ENCODE assay signal across 9 mouse cellular contexts in the genomic region with DNA sequence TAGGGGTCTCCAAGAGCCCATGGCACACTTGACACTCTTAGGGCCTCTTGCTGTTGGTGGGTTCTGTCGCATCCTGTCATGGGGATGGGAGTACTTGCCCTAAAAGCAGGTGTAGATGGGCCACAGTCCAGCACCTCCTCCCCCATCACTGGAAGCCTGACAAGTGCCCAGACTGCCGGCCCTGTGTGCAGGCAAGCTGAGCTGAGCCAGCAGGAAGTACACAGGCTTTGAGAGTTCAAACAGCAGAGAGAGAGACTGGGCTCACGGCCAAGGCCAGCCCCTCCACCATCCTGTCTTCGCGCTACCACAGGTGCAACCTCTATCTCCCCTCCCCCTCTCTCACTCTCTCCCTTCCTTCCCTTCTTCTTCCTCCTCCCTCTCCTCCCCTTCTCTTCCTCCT. TPM values are rescaled to one million over a fixed set of nuclear protein-coding genes. Genes with fewer than 3 reads are reported as not detected.
DNase-seq lines count a peak whose midpoint lies in the region; ATAC-seq and TF ChIP-seq lines count a peak whose summit lies in the region.
"Had no signal": no experiment of that assay in that cellular context is flagged by ENCODE, and none has a peak within 500 bp of the region (broad histone marks: within the 10 kb centered on the region; RNA-seq: fewer than 3 reads in every experiment).

No protein-coding gene starts in this region.

- no peak overlapping the region for H3K9ac ChIP-seq in intestine, embryonic 14.5 days (ENCODE audit: low read length)
- H3K9ac ChIP-seq in liver, postnatal 0 days (replicated peaks): no peak overlapping the region
- no peak overlapping the region for H3K9ac ChIP-seq in stomach, embryonic 15.5 days
- H3K9ac ChIP-seq: neural tube, embryonic 13.5 days had no signal

- no peak overlapping the region for H3K4me3 ChIP-seq in intestine, embryonic 14.5 days (ENCODE audit: low read depth, low read length)
- no peak overlapping the region for H3K4me3 ChIP-seq in liver, postnatal 0 days (ENCODE audit: low read depth, low read length)
- H3K4me3 ChIP-seq in stomach, embryonic 15.5 days (replicated peaks): no peak overlapping the region
- H3K4me3 ChIP-seq: neural tube, embryonic 13.5 days had no signal

- no peaks in the 10 kb centered on the region for H3K9me3 ChIP-seq in intestine, embryonic 14.5 days (ENCODE audit: control insufficient read depth, low read length)
- H3K9me3 ChIP-seq in liver, postnatal 0 days (ENCODE audit: low read length): no peaks in the 10 kb centered on the region; the same call in 1 of the 2 replicates
- H3K9me3 ChIP-seq in stomach, embryonic 15.5 days: no peaks in the 10 kb centered on the region
- H3K9me3 ChIP-seq: neural tube, embryonic 13.5 days had no signal

- TF ChIP-seq CTCF in liver, postnatal 0 days (IDR thresholded peaks at IDR 0.05; ENCODE audit: low read depth): no peak

- TF ChIP-seq EP300 in liver, postnatal 0 days (IDR thresholded peaks at IDR 0.05; ENCODE audit: low read depth): no peak

- WGBS in intestine, embryonic 14.5 days: 14% methylated on average over 5 of the region's 5 CpGs
- WGBS in liver, postnatal 0 days (ENCODE audit: insufficient replicate concordance): 11% methylated on average over 5 of the region's 5 CpGs
- WGBS in stomach, embryonic 15.5 days: 18% methylated on average over 5 of the region's 5 CpGs

- peak; percentile 66; the same call in 1 of the 2 replicates for ATAC-seq in intestine, embryonic 14.5 days (replicated peaks; ENCODE audit: low FRiP score, low TSS enrichment, low read depth)
- ATAC-seq in liver, postnatal 0 days: peak; percentile 57; the same call in 1 of the 2 replicates
- peak; percentile 81; the same call in 1 of the 2 replicates for ATAC-seq in stomach, embryonic 15.5 days (ENCODE audit: insufficient read depth, low FRiP score, low read depth)
- no peak for ATAC-seq in cerebellum, adult (ENCODE audit: insufficient number of reproducible peaks, low FRiP score, low TSS enrichment)

- no peaks in the 10 kb centered on the region for H3K27me3 ChIP-seq in intestine, embryonic 14.5 days (replicated peaks; ENCODE audit: control insufficient read depth, insufficient read depth, low read length)
- no peaks in the 10 kb centered on the region for H3K27me3 ChIP-seq in liver, postnatal 0 days (ENCODE audit: insufficient read depth, low read length)
- H3K27me3 ChIP-seq in stomach, embryonic 15.5 days (replicated peaks): no peaks in the 10 kb centered on the region
- H3K27me3 ChIP-seq: neural tube, embryonic 13.5 days had no signal

- DNase-seq in cerebellum, postnatal 14 days: peak; percentile 26 to 41
- DNase-seq in cerebellum, adult 9-10 months: no peak
- DNase-seq in T-cell, adult 2 months (ENCODE audit: low spot score): peak; percentile 85
- no peak for DNase-seq in intestine, embryonic 14.5 days (ENCODE audit: low spot score)
- peak; percentile 58 for DNase-seq in liver, postnatal 0 days
- no peak for DNase-seq in layer of hippocampus, postnatal 36 days

- H3K27ac ChIP-seq in intestine, embryonic 14.5 days (ENCODE audit: low read depth): 0 out of 2 replicates have a peak overlapping the region, but pooled peaks have one; percentile 43
- no peak overlapping the region for H3K27ac ChIP-seq in liver, postnatal 0 days (ENCODE audit: low read depth)
- H3K27ac ChIP-seq in stomach, embryonic 15.5 days: peak overlapping the region; percentile 57
- H3K27ac ChIP-seq: neural tube, embryonic 13.5 days had no signal

- peaks cover 10% of the 10 kb centered on the region for H3K4me1 ChIP-seq in intestine, embryonic 14.5 days (replicated peaks; ENCODE audit: control insufficient read depth, insufficient read depth, low read length)
- peaks cover 13% of the 10 kb centered on the region for H3K4me1 ChIP-seq in liver, postnatal 0 days (ENCODE audit: insufficient read depth)
- H3K4me1 ChIP-seq in stomach, embryonic 15.5 days: peaks cover 10% of the 10 kb centered on the region; the same call in 1 of the 2 replicates

- no peaks in the 10 kb centered on the region for H3K36me3 ChIP-seq in intestine, embryonic 14.5 days (ENCODE audit: control insufficient read depth, insufficient read depth, low read length)
- no peaks in the 10 kb centered on the region for H3K36me3 ChIP-seq in liver, postnatal 0 days (replicated peaks; ENCODE audit: insufficient read depth, low read length)
- no peaks in the 10 kb centered on the region for H3K36me3 ChIP-seq in stomach, embryonic 15.5 days
- H3K36me3 ChIP-seq: neural tube, embryonic 13.5 days had no signal

- no peak overlapping the region for H3K4me2 ChIP-seq in intestine, embryonic 14.5 days (ENCODE audit: low read length)
- H3K4me2 ChIP-seq in liver, postnatal 0 days (ENCODE audit: low read depth, low read length): no peak overlapping the region
- H3K4me2 ChIP-seq in stomach, embryonic 15.5 days: no peak overlapping the region
- H3K4me2 ChIP-seq: neural tube, embryonic 13.5 days had no signal

RNA-seq across cellular contexts. Expression of a gene that starts 26.2 kb away (rescaled TPM):
- polyA plus RNA-seq in intestine, embryonic 14.5 days (2014; fragmentation: Nextera tagmentation; extraction: Ambion mirVana): 0.82 and 0.95 TPM in 2 replicates
- polyA plus RNA-seq in liver, postnatal 0 days (2015; fragmentation: Nextera tagmentation; extraction: Ambion mirVana): 0.86 and 1.0 TPM in 2 replicates
- polyA plus RNA-seq in stomach, embryonic 15.5 days (2015; fragmentation: Nextera tagmentation; extraction: Ambion mirVana): 1.4 and 1.5 TPM in 2 replicates
- total RNA-seq in layer of hippocampus, postnatal 36 days (2021): 10 to 100 TPM; 36.0 to 36.5 TPM

Comparison
In these comparisons a context has a peak if more than half of its experiments do, and no peak if none do; other contexts are left out.
1. DNase-seq: peak in cerebellum, postnatal 14 days (2 of 2), T-cell, adult 2 months (single experiment) and liver, postnatal 0 days (single experiment); none in cerebellum, adult 9-10 months (single experiment), intestine, embryonic 14.5 days (single experiment) and layer of hippocampus, postnatal 36 days (0 of 2).